Mouse (Mus musculus) neural tube, embryonic 12.5 days (tissue): ENCODE results near the gene Lats1. TPM values are rescaled to one million over a fixed set of nuclear protein-coding genes. Genes with fewer than 3 reads are reported as not detected.
"Not testable (repeated sequence)": the region's sequence is repeated elsewhere in the genome, so short reads cannot be mapped to it uniquely, and the experiment has no call there.

Experiments used
- ATAC-seq: fragments of 200-750 bp; cut with Nextera tagmentation; 2 replicates; pipeline ENCODE4 v1.8.0; 2017; ENCODE audit warnings: low read depth, mild to moderate bottlenecking, moderate TSS enrichment, moderate library complexity; ENCODE audit not compliant: low FRiP score
- H3K27ac ChIP-seq: fragments of 300-500 bp; sonication (generic); 2 replicates; pipeline ENCODE4 v1.5.1; 2016
- H3K27me3 ChIP-seq: fragments of 300-500 bp; sonication (generic); replicated peaks from 2 replicates; pipeline ENCODE4 v1.6.1; 2016; ENCODE audit warnings: mild to moderate bottlenecking
- H3K36me3 ChIP-seq: fragments of 300-500 bp; sonication (generic); 2 replicates; pipeline ENCODE4 v1.6.1; 2016; ENCODE audit warnings: mild to moderate bottlenecking
- H3K4me1 ChIP-seq: fragments of 300-500 bp; sonication (generic); 2 replicates; pipeline ENCODE4 v1.6.1; 2016
- H3K4me2 ChIP-seq: fragments of 300-500 bp; sonication (generic); replicated peaks from 2 replicates; pipeline ENCODE4 v1.6.1; 2016; ENCODE audit warnings: mild to moderate bottlenecking
- H3K4me3 ChIP-seq: fragments of 300-500 bp; sonication (generic); 2 replicates; pipeline ENCODE4 v1.5.1; 2016
- H3K9ac ChIP-seq: fragments of 300-500 bp; sonication (generic); 2 replicates; pipeline ENCODE4 v1.6.1; 2016; ENCODE audit warnings: mild to moderate bottlenecking
- H3K9me3 ChIP-seq: fragments of 300-500 bp; sonication (generic); 2 replicates; pipeline ENCODE4 v1.6.1; 2016; ENCODE audit warnings: mild to moderate bottlenecking
- WGBS: fragments of 180-500 bp; shearing (Covaris S2); methylation state at CpG from one replicate; pipeline ENCODE4 v1.1.7; 2016; 5-methylcytosine and 5-hydroxymethylcytosine counted together
- polyA plus RNA-seq: library from polyadenylated mRNA; unstranded; fragments of >200 nt; fragmentation: Nextera tagmentation; extraction: Ambion mirVana; gene quantifications from 2 replicates; pipeline ENCODE4 v1.2.1, GENCODE M21; 2016

Lats1 gene
- polyA plus RNA-seq, 1 experiment from 2014 or later: 13.7 TPM

DNA sequence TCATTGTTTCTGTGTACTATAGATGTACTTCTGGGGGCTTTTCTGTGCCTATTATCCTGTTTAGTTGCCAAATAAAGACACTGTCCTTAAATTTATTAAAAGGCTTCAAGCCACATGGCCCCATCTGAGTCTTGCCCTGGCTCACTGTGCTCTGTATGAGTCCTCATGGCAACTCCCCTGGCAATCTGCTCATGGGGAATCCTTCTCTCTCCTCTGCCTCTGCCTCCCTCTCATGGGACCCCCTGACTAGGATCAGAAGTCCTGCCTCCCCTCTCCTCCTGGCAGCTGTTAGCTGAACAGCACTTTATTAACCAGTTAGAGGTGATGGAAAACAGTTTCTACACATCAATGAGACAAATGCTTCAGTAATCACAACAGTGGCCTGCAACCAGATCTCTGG lies 50.6 kb downstream of the Lats1 start:
- no peaks in the 10 kb centered on the region for H3K27me3 ChIP-seq
- no peaks in the 10 kb centered on the region for H3K36me3 ChIP-seq
- H3K9ac ChIP-seq: no peak overlapping the region
- no peak overlapping the region for H3K4me2 ChIP-seq
- no peak for ATAC-seq
- no peak overlapping the region for H3K4me3 ChIP-seq
- no peaks in the 10 kb centered on the region for H3K9me3 ChIP-seq
- H3K27ac ChIP-seq: no peak overlapping the region
- H3K4me1 ChIP-seq: peaks cover 13% of the 10 kb centered on the region

DNA sequence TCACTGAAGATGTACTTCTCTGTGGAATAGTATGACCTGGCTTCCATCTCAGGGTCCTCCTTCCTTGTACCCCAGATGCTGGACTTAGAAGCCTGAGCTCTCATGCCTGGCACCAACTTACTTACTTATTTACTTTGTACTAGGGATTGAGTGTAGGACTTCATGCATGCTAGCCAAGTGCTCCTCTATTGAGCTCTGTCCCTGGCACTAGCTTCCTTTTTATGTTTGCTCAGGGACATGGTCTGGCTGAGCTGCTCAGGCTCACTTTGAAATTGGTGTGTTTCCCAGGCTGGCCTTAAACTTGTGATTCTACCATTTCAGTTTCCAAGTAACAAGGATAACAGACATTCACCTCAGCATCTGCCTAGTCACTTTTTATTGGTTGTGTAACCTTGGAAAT lies 56.1 kb downstream of the Lats1 start:
- no peak overlapping the region for H3K4me2 ChIP-seq
- H3K9ac ChIP-seq: no peak overlapping the region
- no peak overlapping the region for H3K4me3 ChIP-seq
- H3K9me3 ChIP-seq: no peaks in the 10 kb centered on the region
- H3K4me1 ChIP-seq: no peaks in the 10 kb centered on the region
- H3K27me3 ChIP-seq: no peaks in the 10 kb centered on the region
- peaks cover 11% of the 10 kb centered on the region; the same call in 1 of the 2 replicates for H3K36me3 ChIP-seq
- no peak overlapping the region for H3K27ac ChIP-seq
- no peak for ATAC-seq

DNA sequence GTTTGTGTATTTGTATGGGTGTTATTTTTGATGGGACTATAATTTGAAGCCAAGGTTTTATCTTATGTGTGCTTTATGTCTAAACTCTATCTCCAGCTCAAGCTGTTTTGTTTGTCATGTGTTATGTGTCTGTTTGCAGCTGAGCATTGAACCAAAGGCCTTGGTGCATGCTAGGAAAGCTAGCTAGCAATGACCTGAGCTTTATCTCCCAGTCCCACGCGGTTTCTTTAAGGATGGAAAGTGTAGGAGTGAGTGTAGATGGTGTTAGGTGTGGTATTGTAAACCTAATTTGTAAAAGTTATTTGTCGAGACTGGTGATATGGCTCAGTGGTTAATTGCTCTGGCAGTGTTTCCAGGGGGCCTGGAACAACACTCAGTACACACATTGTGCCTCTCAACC lies 56.9 kb downstream of the Lats1 start:
- Histone ChIP-seq H3K4me2 (no peak overlapping the region), H3K9ac (no peak overlapping the region), H3K27me3 (no peaks in the 10 kb centered on the region), H3K9me3 (no peaks in the 10 kb centered on the region), H3K27ac (no peak overlapping the region), H3K36me3 (peaks cover 15% of the 10 kb centered on the region; the same call in 1 of the 2 replicates), H3K4me3 (no peak overlapping the region), H3K4me1 (no peaks in the 10 kb centered on the region)
- WGBS: 77% methylated on average over 3 of the region's 3 CpGs
- ATAC-seq: no peak

DNA sequence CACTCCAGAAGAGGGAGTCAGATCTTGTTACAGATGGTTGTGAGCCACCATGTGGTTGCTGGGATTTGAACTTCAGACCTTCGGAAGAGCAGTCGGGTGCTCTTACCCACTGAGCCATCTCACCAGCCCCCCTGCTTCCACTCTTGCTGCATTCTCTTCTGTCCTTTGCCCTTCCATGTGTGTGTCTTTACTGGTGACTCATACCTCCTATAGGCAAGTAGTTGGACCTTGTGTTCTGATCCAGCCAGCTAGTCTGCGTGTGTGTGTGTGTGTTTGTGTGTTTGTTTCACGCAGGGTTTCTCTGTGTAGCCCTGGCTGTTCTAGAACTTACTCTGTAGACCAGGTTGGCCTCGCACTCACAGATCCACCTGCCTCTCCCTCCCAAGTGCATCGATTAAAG lies 64.5 kb downstream of the Lats1 start:
- H3K9ac ChIP-seq, H3K9me3 ChIP-seq, H3K27me3 ChIP-seq, H3K4me3 ChIP-seq, H3K4me2 ChIP-seq, H3K27ac ChIP-seq, ATAC-seq, H3K4me1 ChIP-seq: not testable (repeated sequence)
- peaks cover 63% of the 10 kb centered on the region for H3K36me3 ChIP-seq
- 97% methylated on average over 6 of the region's 6 CpGs for WGBS

DNA sequence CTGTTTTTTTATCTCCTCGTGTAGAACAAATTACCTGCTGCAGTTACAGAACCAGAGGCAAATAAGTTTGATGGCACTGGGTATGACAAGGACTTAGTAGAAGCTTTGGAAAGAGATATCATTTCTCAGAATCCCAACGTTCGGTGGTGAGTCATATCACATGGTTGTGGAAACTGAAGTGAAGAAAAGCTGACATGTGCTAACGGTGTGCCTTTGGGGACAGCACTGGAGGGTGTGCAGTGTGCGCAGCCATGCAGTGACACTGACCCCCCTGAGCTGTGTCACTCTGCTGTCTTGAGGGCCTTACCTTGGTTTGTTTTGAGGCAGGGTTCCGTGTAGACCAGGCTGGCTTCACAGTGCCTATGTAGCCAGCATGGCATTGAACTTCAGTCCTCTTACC lies 67.7 kb downstream of the Lats1 start:
- Histone ChIP-seq H3K4me1 (no peaks in the 10 kb centered on the region), H3K27me3 (no peaks in the 10 kb centered on the region), H3K4me2 (no peak overlapping the region), H3K9me3 (no peaks in the 10 kb centered on the region), H3K27ac (no peak overlapping the region), H3K36me3 (peaks cover 60% of the 10 kb centered on the region), H3K4me3 (no peak overlapping the region), H3K9ac (no peak overlapping the region)
- WGBS: 93% methylated on average over 6 of the region's 6 CpGs
- no peak for ATAC-seq

DNA sequence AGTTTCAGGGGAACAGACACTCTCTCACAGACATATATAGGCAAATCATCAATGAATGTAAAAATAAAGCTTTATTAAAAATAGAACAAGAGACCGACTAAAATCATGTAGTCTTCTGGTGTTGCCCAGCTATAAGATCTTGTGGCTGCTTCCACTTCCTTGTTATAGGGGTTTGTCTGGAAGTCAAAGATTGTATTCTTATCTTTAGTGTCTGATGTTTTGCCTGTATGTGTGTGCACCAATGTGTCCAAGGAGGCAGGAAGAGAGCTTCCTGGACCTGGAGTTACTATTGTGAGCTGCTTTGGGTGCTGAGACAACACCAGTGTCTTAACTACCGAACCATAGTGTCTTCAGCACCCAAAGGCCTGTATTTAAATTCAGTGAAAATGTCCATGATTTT lies 76.5 kb downstream of the Lats1 start:
- Histone ChIP-seq H3K36me3 (peaks cover 66% of the 10 kb centered on the region), H3K4me3 (no peak overlapping the region), H3K27ac (no peak overlapping the region), H3K9ac (no peak overlapping the region), H3K4me1 (no peaks in the 10 kb centered on the region), H3K4me2 (no peak overlapping the region), H3K9me3 (no peaks in the 10 kb centered on the region), H3K27me3 (no peaks in the 10 kb centered on the region)
- 97% methylated on average over 2 of the region's 2 CpGs for WGBS
- no peak for ATAC-seq

Other genes with a start within 250 kb of the Lats1 start
- gene Ulbp1, start 207.6 kb upstream of the Lats1 start, polyA plus RNA-seq: 0.75 and 1.1 TPM in 2 replicates
- 21.9 and 27.1 TPM in 2 replicates for gene Lrp11, start 91.4 kb upstream of the Lats1 start, polyA plus RNA-seq
- 40.5 and 43.2 TPM in 2 replicates for gene Nup43, start 13.7 kb upstream of the Lats1 start, polyA plus RNA-seq
- gene Pcmt1, start 78 bp upstream of the Lats1 start, polyA plus RNA-seq: 143 and 153 TPM in 2 replicates
- 50.9 and 53.9 TPM in 2 replicates for gene Katna1, start 44.8 kb downstream of the Lats1 start, polyA plus RNA-seq
- 53.8 and 54.4 TPM in 2 replicates for gene Ginm1, start 111.6 kb downstream of the Lats1 start, polyA plus RNA-seq
- gene Ppil4, start 111.7 kb downstream of the Lats1 start, polyA plus RNA-seq: 46.6 and 52.4 TPM in 2 replicates
- gene Zc3h12d, start 151.3 kb downstream of the Lats1 start, polyA plus RNA-seq: 0.05 and 0.09 TPM in 2 replicates